ENCODE assay signal across 14 mouse cellular contexts in genomic region chr3:84217961-84218351, GRCm38 (mm10). TPM values are rescaled to one million over a fixed set of nuclear protein-coding genes. Genes with fewer than 3 reads are reported as not detected.
DNase-seq lines count a peak whose midpoint lies in the region; ATAC-seq and TF ChIP-seq lines count a peak whose summit lies in the region.
"Had no signal": no experiment of that assay in that cellular context is flagged by ENCODE, and none has a peak within 500 bp of the region (broad histone marks: within the 10 kb centered on the region; RNA-seq: fewer than 3 reads in every experiment).

No protein-coding gene starts in this region.

- no peak for TF ChIP-seq CTCF in ES-Bruce4 (IDR thresholded peaks at IDR 0.05; ENCODE audit: low read depth, low read length)
- no peak for TF ChIP-seq CTCF in cortical plate, adult 2 months (IDR thresholded peaks at IDR 0.05; ENCODE audit: extremely low read depth, insufficient read depth, low read length)
- TF ChIP-seq CTCF in lung, adult 2 months (IDR thresholded peaks at IDR 0.05; ENCODE audit: insufficient read depth, low read length): no peak

- H3K4me2 ChIP-seq in forebrain, embryonic 16.5 days (ENCODE audit: low read length): peak overlapping the region; percentile 71
- H3K4me2 ChIP-seq in midbrain, embryonic 11.5 days: peak overlapping the region; percentile 67
- H3K4me2 ChIP-seq: heart, embryonic 13.5 days; limb, embryonic 15.5 days; stomach, embryonic 15.5 days had no signal

- peaks cover 3% of the 10 kb centered on the region for H3K4me1 ChIP-seq in ES-Bruce4 (ENCODE audit: control insufficient read depth, insufficient read depth, low read length)
- H3K4me1 ChIP-seq in cortical plate, adult 2 months (ENCODE audit: control insufficient read depth, insufficient read depth, low read length): peaks cover 26% of the 10 kb centered on the region
- H3K4me1 ChIP-seq in forebrain, embryonic 16.5 days (replicated peaks; ENCODE audit: control insufficient read depth, insufficient read depth, low read length): peaks cover 70% of the 10 kb centered on the region
- peaks cover 29% of the 10 kb centered on the region for H3K4me1 ChIP-seq in midbrain, embryonic 11.5 days (ENCODE audit: control insufficient read depth, insufficient read depth, low read length)
- peaks cover 8% of the 10 kb centered on the region for H3K4me1 ChIP-seq in lung, adult 2 months (ENCODE audit: control insufficient read depth, insufficient read depth, low read length)

- TF ChIP-seq EP300 in ES-Bruce4 (IDR thresholded peaks at IDR 0.05; ENCODE audit: insufficient read depth, low read depth, low read length): no peak

- WGBS in forebrain, embryonic 16.5 days: 8% methylated on average over 4 of the region's 4 CpGs
- WGBS in midbrain, embryonic 11.5 days: 41% methylated on average over 4 of the region's 4 CpGs
- 61% methylated on average over 4 of the region's 4 CpGs for WGBS in lung, adult 2 months

- H3K27me3 ChIP-seq in ES-Bruce4 (ENCODE audit: control insufficient read depth, insufficient read depth, low read length, poor library complexity, severe bottlenecking): no peaks in the 10 kb centered on the region
- no peaks in the 10 kb centered on the region for H3K27me3 ChIP-seq in forebrain, embryonic 16.5 days (replicated peaks; ENCODE audit: control insufficient read depth, insufficient read depth, low read length)
- H3K27me3 ChIP-seq in midbrain, embryonic 11.5 days (ENCODE audit: control insufficient read depth, insufficient read depth, low read length): no peaks in the 10 kb centered on the region
- H3K27me3 ChIP-seq: limb, embryonic 15.5 days; stomach, embryonic 15.5 days had no signal

- peaks cover 3% of the 10 kb centered on the region for H3K9me3 ChIP-seq in ES-Bruce4 (replicated peaks; ENCODE audit: control insufficient read depth, insufficient read depth, low read length, poor library complexity, severe bottlenecking)
- no peaks in the 10 kb centered on the region for H3K9me3 ChIP-seq in forebrain, embryonic 16.5 days (ENCODE audit: control insufficient read depth, low read length)
- no peaks in the 10 kb centered on the region for H3K9me3 ChIP-seq in midbrain, embryonic 11.5 days (ENCODE audit: control insufficient read depth, low read length)
- H3K9me3 ChIP-seq: heart, embryonic 13.5 days; limb, embryonic 15.5 days; stomach, embryonic 15.5 days had no signal

- TF ChIP-seq POLR2A in ES-Bruce4 (IDR thresholded peaks at IDR 0.05; ENCODE audit: insufficient read depth, low read length): no peak
- TF ChIP-seq POLR2A in cortical plate, adult 2 months (IDR thresholded peaks at IDR 0.05; ENCODE audit: extremely low read depth, insufficient read depth, low read length): no peak
- TF ChIP-seq POLR2A in lung, adult 2 months (IDR thresholded peaks at IDR 0.05; ENCODE audit: borderline replicate concordance, extremely low read depth, low read depth, low read length): no peak

- H3K9ac ChIP-seq in ES-Bruce4 (ENCODE audit: low read depth, poor library complexity, severe bottlenecking): peak overlapping the region; percentile 58; the same call in 1 of the 2 replicates
- peak overlapping the region; percentile 6 for H3K9ac ChIP-seq in forebrain, embryonic 16.5 days (replicated peaks; ENCODE audit: low read depth, low read length)
- peak overlapping the region; percentile 18; the same call in 1 of the 2 replicates for H3K9ac ChIP-seq in midbrain, embryonic 11.5 days (ENCODE audit: low read length)
- H3K9ac ChIP-seq: heart, embryonic 13.5 days; limb, embryonic 15.5 days; stomach, embryonic 15.5 days had no signal

- no peak overlapping the region for H3K27ac ChIP-seq in ES-Bruce4 (ENCODE audit: insufficient read depth, low read length)
- no peak overlapping the region for H3K27ac ChIP-seq in cortical plate, adult 2 months (ENCODE audit: insufficient read depth, low read length)
- H3K27ac ChIP-seq in forebrain, embryonic 16.5 days (ENCODE audit: low read length): peak overlapping the region; percentile 56
- H3K27ac ChIP-seq in midbrain, embryonic 11.5 days (ENCODE audit: low read depth, low read length): no peak overlapping the region
- H3K27ac ChIP-seq: heart, embryonic 13.5 days; limb, embryonic 15.5 days; stomach, embryonic 15.5 days had no signal

- no peaks in the 10 kb centered on the region for H3K36me3 ChIP-seq in ES-Bruce4 (ENCODE audit: control insufficient read depth, insufficient read depth, low read length, poor library complexity, severe bottlenecking)
- no peaks in the 10 kb centered on the region for H3K36me3 ChIP-seq in forebrain, embryonic 16.5 days (ENCODE audit: control insufficient read depth, insufficient read depth)
- no peaks in the 10 kb centered on the region for H3K36me3 ChIP-seq in midbrain, embryonic 11.5 days (ENCODE audit: control insufficient read depth, insufficient read depth, low read length)
- H3K36me3 ChIP-seq: heart, embryonic 13.5 days; limb, embryonic 15.5 days; stomach, embryonic 15.5 days had no signal

- DNase-seq in midbrain, embryonic 11.5 days (ENCODE audit: low spot score, missing footprints): peak; percentile 87
- no peak for DNase-seq in retina, embryonic 14.5 days (ENCODE audit: low spot score)
- no peak for DNase-seq in adrenal gland, postnatal 36 days
- no peak for DNase-seq in adrenal gland, postnatal 25 days
- DNase-seq in lung, adult 2 months: no peak
- DNase-seq: right cerebral cortex, postnatal 25 days had no signal

- ATAC-seq in forebrain, embryonic 16.5 days: no peak
- ATAC-seq in midbrain, embryonic 11.5 days (ENCODE audit: low FRiP score): no peak
- ATAC-seq: activated CD4-positive, CD25-positive, alpha-beta regulatory T cell, adult 4 months had no signal

- H3K4me3 ChIP-seq in ES-Bruce4 (ENCODE audit: low read depth, low read length): no peak overlapping the region
- peak overlapping the region; percentile 2 for H3K4me3 ChIP-seq in cortical plate, adult 2 months (ENCODE audit: insufficient read depth, low read length)
- H3K4me3 ChIP-seq in forebrain, embryonic 16.5 days (replicated peaks; ENCODE audit: low read length): peak overlapping the region; percentile 25
- H3K4me3 ChIP-seq in midbrain, embryonic 11.5 days (ENCODE audit: low read depth, low read length): peak overlapping the region; percentile 9; the same call in 1 of the 2 replicates
- no peak overlapping the region for H3K4me3 ChIP-seq in lung, adult 2 months (replicated peaks; ENCODE audit: extremely low read depth, low read depth, low read length)
- H3K4me3 ChIP-seq: heart, embryonic 13.5 days; limb, embryonic 15.5 days; stomach, embryonic 15.5 days had no signal

RNA-seq across cellular contexts. Expression of gene Gm6525, which starts 44.1 kb away (rescaled TPM):
- polyA plus RNA-seq in ES-Bruce4 (2011; ENCODE audit: insufficient read depth, insufficient read length, low read depth, missing spikeins): 0.93 TPM in 1 of 2 replicates, not detected in the other
- not detected in 2 replicates for polyA plus RNA-seq in cortical plate, adult 2 months (2012; rRNA removed)
- 3.0 and 3.1 TPM in 2 replicates for polyA plus RNA-seq in forebrain, embryonic 16.5 days (2015; fragmentation: Nextera tagmentation; extraction: Ambion mirVana)
- 0.83 and 1.4 TPM in 2 replicates for polyA plus RNA-seq in midbrain, embryonic 11.5 days (2014; fragmentation: Nextera tagmentation; extraction: Ambion mirVana)
- total RNA-seq in adrenal gland, postnatal 36 days (2021): under 1 TPM in 1 of 2 experiments, not detected in 1; 0.50 TPM
- 0.30 TPM in 1 of 2 replicates, not detected in the other for total RNA-seq in adrenal gland, postnatal 25 days (2021)
- polyA plus RNA-seq in lung, adult 2 months (2012; rRNA removed): not detected in 2 replicates
- total RNA-seq: layer of hippocampus, adult 18-20 months had no signal
- polyA plus RNA-seq: activated CD4-positive, CD25-positive, alpha-beta regulatory T cell, adult 4 months had no signal

Comparison
In these comparisons a context has a peak if more than half of its experiments do, and no peak if none do; other contexts are left out.
1. H3K4me3 ChIP-seq: peak in cortical plate, adult 2 months (single experiment), forebrain, embryonic 16.5 days (single experiment) and midbrain, embryonic 11.5 days (single experiment); none in ES-Bruce4 (single experiment) and lung, adult 2 months (single experiment).
2. H3K9ac ChIP-seq: peak in every context shown above with its lines; median percentile 58 in ES-Bruce4; 18 in midbrain, embryonic 11.5 days; 6 in forebrain, embryonic 16.5 days.